Mouse (Mus musculus): ENCODE data around the gene Ano4. TPM values are rescaled to one million over a fixed set of nuclear protein-coding genes. Genes with fewer than 3 reads are reported as not detected.
"Not testable (repeated sequence)": the region's sequence is repeated elsewhere in the genome, so short reads cannot be mapped to it uniquely, and the experiment has no call there.

Gene Ano4
- polyA plus RNA-seq, 1 experiment from 2014 or later: 8.5 TPM

- 67% methylated on average over 7 of the region's 7 CpGs for WGBS
- Histone ChIP-seq H3K4me1 (no peaks in the 10 kb centered on the region), H3K4me2 (no peak overlapping the region), H3K9ac (no peak overlapping the region), H3K27me3 (replicated peaks) (no peaks in the 10 kb centered on the region), H3K4me3 (no peak overlapping the region), H3K36me3 (replicated peaks) (no peaks in the 10 kb centered on the region), H3K27ac (no peak overlapping the region), H3K9me3 (no peaks in the 10 kb centered on the region)
- no peak; the same call in 1 of the 2 replicates for ATAC-seq (replicated peaks)
Observed at GRCm38 (mm10) chr10:89102025-89102424, 242.5 kb downstream of the Ano4 start.

GRCm38 (mm10) chr10:89098183-89098582, 246.4 kb downstream of the Ano4 start:
- Histone ChIP-seq H3K9me3 (no peaks in the 10 kb centered on the region), H3K4me3 (no peak overlapping the region), H3K36me3 (replicated peaks) (no peaks in the 10 kb centered on the region), H3K27ac (no peak overlapping the region), H3K27me3 (replicated peaks) (no peaks in the 10 kb centered on the region), H3K4me1 (no peaks in the 10 kb centered on the region), H3K9ac (no peak overlapping the region), H3K4me2 (no peak overlapping the region)
- 77% methylated on average over 4 of the region's 4 CpGs for WGBS
- no peak for ATAC-seq (replicated peaks)

GRCm38 (mm10) chr10:89092350-89093040, 252.1 kb downstream of the Ano4 start:
- Histone ChIP-seq H3K4me1 (no peaks in the 10 kb centered on the region), H3K27me3 (replicated peaks) (no peaks in the 10 kb centered on the region), H3K27ac (no peak overlapping the region), H3K36me3 (replicated peaks) (no peaks in the 10 kb centered on the region), H3K4me3 (no peak overlapping the region), H3K9ac (no peak overlapping the region), H3K4me2 (no peak overlapping the region), H3K9me3 (no peaks in the 10 kb centered on the region)
- 82% methylated on average over 9 of the region's 9 CpGs for WGBS
- ATAC-seq (replicated peaks): no peak

- Histone ChIP-seq H3K27me3 (replicated peaks) (no peaks in the 10 kb centered on the region), H3K27ac (no peak overlapping the region), H3K4me1 (no peaks in the 10 kb centered on the region), H3K9me3 (no peaks in the 10 kb centered on the region), H3K9ac (no peak overlapping the region), H3K4me3 (no peak overlapping the region), H3K4me2 (no peak overlapping the region), H3K36me3 (replicated peaks) (no peaks in the 10 kb centered on the region)
- 91% methylated on average over 5 of the region's 5 CpGs for WGBS
- ATAC-seq (replicated peaks): no peak
Observed at GRCm38 (mm10) chr10:89077447-89077846, 267.1 kb downstream of the Ano4 start.

DNA sequence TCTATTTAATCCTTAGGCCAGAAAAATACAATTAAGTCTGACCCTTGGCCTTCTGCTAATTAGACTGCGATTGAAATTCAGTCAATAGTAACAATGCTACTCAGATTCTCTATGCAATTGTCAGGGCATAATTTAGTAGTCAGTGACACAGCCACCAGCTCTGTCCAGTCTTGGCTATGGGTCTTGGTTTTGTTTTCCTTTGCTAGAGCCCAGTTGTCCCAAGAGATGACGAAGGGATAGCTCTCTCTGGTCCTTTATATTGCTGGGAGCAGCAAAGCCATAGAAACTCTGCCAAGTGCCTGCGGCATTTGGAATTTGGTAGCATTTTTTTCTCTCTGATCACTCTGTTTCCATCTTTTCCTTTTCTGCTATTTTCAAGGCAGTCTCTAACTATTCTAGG, 288.7 kb downstream of the Ano4 start:
- Histone ChIP-seq H3K4me2 (no peak overlapping the region), H3K27ac (no peak overlapping the region), H3K27me3 (replicated peaks) (no peaks in the 10 kb centered on the region), H3K36me3 (replicated peaks) (no peaks in the 10 kb centered on the region), H3K4me3 (no peak overlapping the region), H3K9me3 (no peaks in the 10 kb centered on the region), H3K9ac (no peak overlapping the region), H3K4me1 (no peaks in the 10 kb centered on the region)
- no peak for ATAC-seq (replicated peaks)
- 77% methylated on average over 3 of the region's 3 CpGs for WGBS

GRCm38 (mm10) chr10:89044921-89045320, 299.6 kb downstream of the Ano4 start:
- H3K36me3 ChIP-seq (replicated peaks); H3K9ac ChIP-seq; H3K9me3 ChIP-seq; H3K4me3 ChIP-seq; H3K4me2 ChIP-seq; H3K27me3 ChIP-seq (replicated peaks); H3K27ac ChIP-seq; H3K4me1 ChIP-seq; ATAC-seq (replicated peaks): not testable (repeated sequence)
- WGBS: 94% methylated on average over 12 of the region's 12 CpGs

- ATAC-seq (replicated peaks): no peak
- no peak overlapping the region for H3K27ac ChIP-seq
- H3K4me2 ChIP-seq: no peak overlapping the region
- no peaks in the 10 kb centered on the region for H3K36me3 ChIP-seq (replicated peaks)
- H3K9me3 ChIP-seq: no peaks in the 10 kb centered on the region
- no peaks in the 10 kb centered on the region for H3K4me1 ChIP-seq
- no peaks in the 10 kb centered on the region for H3K27me3 ChIP-seq (replicated peaks)
- WGBS: 96% methylated on average over 1 of the region's 1 CpGs
- H3K9ac ChIP-seq: no peak overlapping the region
- H3K4me3 ChIP-seq: no peak overlapping the region
Observed at GRCm38 (mm10) chr10:89044166-89044565, 300.4 kb downstream of the Ano4 start.

GRCm38 (mm10) chr10:89018926-89019325, 325.6 kb downstream of the Ano4 start:
- WGBS: 45% methylated on average over 5 of the region's 5 CpGs
- no peak for ATAC-seq (replicated peaks)

DNA sequence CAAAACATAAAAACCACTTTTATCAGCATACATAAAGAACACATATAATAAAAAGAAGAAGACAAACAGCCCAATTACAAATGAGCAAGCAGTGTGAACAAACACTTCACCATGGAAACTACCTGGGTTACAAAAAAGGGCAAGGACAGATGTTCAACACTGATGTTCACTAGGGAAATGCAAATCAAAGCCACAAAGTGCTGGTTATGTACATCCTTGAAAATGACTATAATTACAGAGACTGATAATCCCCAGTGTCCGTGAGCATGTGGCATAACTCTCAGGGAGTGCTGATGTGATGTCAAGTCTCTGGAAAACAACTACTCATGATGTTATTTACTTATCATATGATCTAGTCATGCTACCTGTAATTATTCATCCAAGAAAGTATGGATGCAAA, 336.3 kb downstream of the Ano4 start:
- Histone ChIP-seq H3K27ac (no peak overlapping the region), H3K4me2 (no peak overlapping the region), H3K4me3 (no peak overlapping the region), H3K9ac (no peak overlapping the region), H3K27me3 (replicated peaks) (no peaks in the 10 kb centered on the region), H3K4me1 (no peaks in the 10 kb centered on the region), H3K9me3 (no peaks in the 10 kb centered on the region), H3K36me3 (replicated peaks) (no peaks in the 10 kb centered on the region)
- 67% methylated on average over 1 of the region's 1 CpGs for WGBS
- no peak for ATAC-seq (replicated peaks)

More at GRCm38 (mm10) chr10:89018926-89019325, 325.6 kb downstream of the Ano4 start:
- Histone ChIP-seq H3K36me3 (replicated peaks) (no peaks in the 10 kb centered on the region), H3K9me3 (no peaks in the 10 kb centered on the region), H3K27me3 (replicated peaks) (no peaks in the 10 kb centered on the region), H3K4me3 (no peak overlapping the region), H3K27ac (no peak overlapping the region), H3K4me2 (no peak overlapping the region), H3K9ac (no peak overlapping the region), H3K4me1 (no peaks in the 10 kb centered on the region)

DNA sequence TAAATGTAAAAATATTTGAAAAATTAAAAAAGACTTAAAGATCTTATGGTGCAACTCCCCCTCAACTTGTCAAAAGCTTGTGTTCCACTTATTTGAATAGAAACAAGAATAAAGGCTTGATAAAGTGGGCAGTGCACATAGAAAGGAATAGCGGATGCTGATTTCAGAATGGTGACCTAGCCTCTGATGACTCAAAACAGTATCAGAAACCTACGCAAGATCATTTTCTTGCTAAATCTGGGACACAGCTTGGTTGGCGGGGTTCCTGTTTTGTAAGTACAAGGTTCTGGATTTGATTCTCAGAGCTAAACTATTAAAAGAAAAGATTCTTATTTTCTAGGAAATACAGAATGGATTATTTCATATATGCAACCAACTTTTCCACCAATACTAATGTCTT, 340.0 kb downstream of the Ano4 start:
- no peaks in the 10 kb centered on the region for H3K4me1 ChIP-seq
- H3K4me2 ChIP-seq: no peak overlapping the region
- no peaks in the 10 kb centered on the region for H3K27me3 ChIP-seq (replicated peaks)
- no peak for ATAC-seq (replicated peaks)
- no peak overlapping the region for H3K9ac ChIP-seq
- no peaks in the 10 kb centered on the region for H3K36me3 ChIP-seq (replicated peaks)
- no peak overlapping the region for H3K4me3 ChIP-seq
- H3K9me3 ChIP-seq: no peaks in the 10 kb centered on the region
- WGBS: 94% methylated on average over 3 of the region's 3 CpGs
- H3K27ac ChIP-seq: no peak overlapping the region

DNA sequence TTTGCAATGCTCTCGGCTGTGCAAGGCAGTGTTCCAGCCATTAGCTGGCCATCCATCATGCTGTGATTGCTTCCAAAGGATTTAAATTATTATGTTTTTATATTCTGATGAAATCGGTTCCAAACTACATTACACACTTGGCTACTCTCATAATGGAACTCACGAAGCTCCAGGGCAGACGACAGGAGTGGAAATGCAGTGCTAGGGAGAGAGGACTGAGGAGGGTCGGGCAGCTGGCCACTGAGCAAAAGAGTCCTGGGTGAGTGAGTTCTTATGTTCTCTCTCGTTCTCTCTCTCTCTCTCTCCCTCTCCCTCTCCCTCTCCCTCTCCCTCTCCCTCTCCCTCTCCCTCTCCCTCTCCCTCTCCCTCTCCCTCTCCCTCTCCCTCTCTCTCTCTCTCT, 357.6 kb downstream of the Ano4 start:
- H3K4me1 ChIP-seq: no peaks in the 10 kb centered on the region
- no peaks in the 10 kb centered on the region for H3K36me3 ChIP-seq (replicated peaks)
- H3K9me3 ChIP-seq: no peaks in the 10 kb centered on the region
- H3K27ac ChIP-seq: no peak overlapping the region
- no peak for ATAC-seq (replicated peaks)
- no peak overlapping the region for H3K4me3 ChIP-seq
- H3K9ac ChIP-seq: no peak overlapping the region
- H3K27me3 ChIP-seq (replicated peaks): no peaks in the 10 kb centered on the region
- H3K4me2 ChIP-seq: no peak overlapping the region
- 62% methylated on average over 6 of the region's 6 CpGs for WGBS

GRCm38 (mm10) chr10:88983444-88983843, 361.1 kb downstream of the Ano4 start:
- no peak overlapping the region for H3K27ac ChIP-seq

DNA sequence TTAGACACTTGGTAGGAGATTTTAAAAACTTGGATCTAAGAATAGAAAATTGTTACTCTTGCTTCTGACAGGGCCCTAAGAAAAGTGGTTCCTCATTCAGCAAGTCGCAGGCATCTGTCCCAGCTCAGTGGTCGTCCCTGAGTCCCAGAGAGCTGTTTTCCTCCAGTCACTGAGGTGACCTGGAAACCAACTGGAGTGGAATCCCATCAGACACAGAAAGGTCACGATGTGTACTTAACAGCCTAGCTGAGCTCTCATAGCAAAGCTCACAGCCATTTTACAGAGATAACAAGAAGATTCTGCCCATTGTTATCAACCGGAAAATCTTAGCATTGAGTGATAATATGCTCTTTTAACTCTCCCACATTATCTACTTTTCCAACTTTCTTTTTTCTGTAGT, 365.1 kb downstream of the Ano4 start:
- WGBS: 73% methylated on average over 4 of the region's 4 CpGs
- Histone ChIP-seq H3K4me2 (no peak overlapping the region), H3K27me3 (replicated peaks) (no peaks in the 10 kb centered on the region), H3K27ac (no peak overlapping the region), H3K4me1 (no peaks in the 10 kb centered on the region), H3K9ac (no peak overlapping the region), H3K9me3 (no peaks in the 10 kb centered on the region), H3K36me3 (replicated peaks) (no peaks in the 10 kb centered on the region), H3K4me3 (no peak overlapping the region)
- no peak for ATAC-seq (replicated peaks)

More at GRCm38 (mm10) chr10:88983444-88983843, 361.1 kb downstream of the Ano4 start:
- Histone ChIP-seq H3K27me3 (replicated peaks) (no peaks in the 10 kb centered on the region), H3K9me3 (no peaks in the 10 kb centered on the region), H3K4me2 (no peak overlapping the region), H3K36me3 (replicated peaks) (no peaks in the 10 kb centered on the region), H3K4me3 (no peak overlapping the region), H3K4me1 (no peaks in the 10 kb centered on the region), H3K9ac (no peak overlapping the region)
- WGBS: 30% methylated on average over 8 of the region's 8 CpGs
- no peak for ATAC-seq (replicated peaks)
